Mouse (Mus musculus): Measurements from ENCODE around the gene Muc4. TPM values are rescaled to one million over a fixed set of nuclear protein-coding genes. Genes with fewer than 3 reads are reported as not detected.

The Muc4 gene
- polyA plus RNA-seq, 1 experiment from 2014 or later = 0.28 TPM

- no peaks in the 10 kb centered on the region for H3K27me3 ChIP-seq (ENCODE audit: insufficient read depth, low read length)
- 85% methylated on average over 7 of the region's 7 CpGs for WGBS
- no peaks in the 10 kb centered on the region for H3K9me3 ChIP-seq (replicated peaks; ENCODE audit: low read length)
- no peaks in the 10 kb centered on the region for H3K36me3 ChIP-seq (ENCODE audit: insufficient read depth, low read length)
- no peak for TF ChIP-seq CTCF (IDR thresholded peaks at IDR 0.05; ENCODE audit: low read depth)
- no peak for DNase-seq (ENCODE audit: low spot score)
- H3K9ac ChIP-seq (ENCODE audit: low read depth, low read length) = no peak overlapping the region
- ATAC-seq (replicated peaks; ENCODE audit: low FRiP score, low read depth) = no peak
- H3K4me2 ChIP-seq (ENCODE audit: low read length) = no peak overlapping the region
- H3K4me1 ChIP-seq (replicated peaks; ENCODE audit: insufficient read depth, low read length) = no peaks in the 10 kb centered on the region
- no peak overlapping the region for H3K4me3 ChIP-seq (replicated peaks; ENCODE audit: low read depth, low read length)
- H3K27ac ChIP-seq = no peak overlapping the region
Measured at GRCm38 (mm10) chr16:32723163-32723562, 12.5 kb upstream of the Muc4 start.

GRCm38 (mm10) chr16:32723767-32724166, 11.9 kb upstream of the Muc4 start:
- H3K4me2 ChIP-seq (ENCODE audit: low read length) = no peak overlapping the region
- no peaks in the 10 kb centered on the region for H3K9me3 ChIP-seq (replicated peaks; ENCODE audit: low read length)
- no peak overlapping the region for H3K4me3 ChIP-seq (replicated peaks; ENCODE audit: low read depth, low read length)
- DNase-seq (ENCODE audit: low spot score) (no peak), ATAC-seq (replicated peaks; ENCODE audit: low FRiP score, low read depth) (no peak)
- no peaks in the 10 kb centered on the region for H3K4me1 ChIP-seq (replicated peaks; ENCODE audit: insufficient read depth, low read length)
- H3K27me3 ChIP-seq (ENCODE audit: insufficient read depth, low read length) = no peaks in the 10 kb centered on the region
- H3K9ac ChIP-seq (ENCODE audit: low read depth, low read length) = no peak overlapping the region
- no peaks in the 10 kb centered on the region for H3K36me3 ChIP-seq (ENCODE audit: insufficient read depth, low read length)
- no peak overlapping the region for H3K27ac ChIP-seq
- 49% methylated on average over 4 of the region's 4 CpGs for WGBS
- no peak for TF ChIP-seq CTCF (IDR thresholded peaks at IDR 0.05; ENCODE audit: low read depth)

GRCm38 (mm10) chr16:32724259-32724658, 11.4 kb upstream of the Muc4 start:
- no peak overlapping the region for H3K4me3 ChIP-seq (replicated peaks; ENCODE audit: low read depth, low read length)
- H3K4me2 ChIP-seq (ENCODE audit: low read length) = no peak overlapping the region
- 84% methylated on average over 2 of the region's 2 CpGs for WGBS
- no peak overlapping the region for H3K9ac ChIP-seq (ENCODE audit: low read depth, low read length)
- H3K36me3 ChIP-seq (ENCODE audit: insufficient read depth, low read length) = no peaks in the 10 kb centered on the region
- TF ChIP-seq CTCF (IDR thresholded peaks at IDR 0.05; ENCODE audit: low read depth) = no peak
- H3K27ac ChIP-seq = no peak overlapping the region
- no peaks in the 10 kb centered on the region for H3K9me3 ChIP-seq (replicated peaks; ENCODE audit: low read length)
- no peak for DNase-seq (ENCODE audit: low spot score)
- no peak for ATAC-seq (replicated peaks; ENCODE audit: low FRiP score, low read depth)
- H3K4me1 ChIP-seq (replicated peaks; ENCODE audit: insufficient read depth, low read length) = no peaks in the 10 kb centered on the region
- no peaks in the 10 kb centered on the region for H3K27me3 ChIP-seq (ENCODE audit: insufficient read depth, low read length)

GRCm38 (mm10) chr16:32726501-32726900, 9.2 kb upstream of the Muc4 start:
- no peak overlapping the region for H3K27ac ChIP-seq
- TF ChIP-seq CTCF (IDR thresholded peaks at IDR 0.05; ENCODE audit: low read depth) = no peak
- H3K4me1 ChIP-seq (replicated peaks; ENCODE audit: insufficient read depth, low read length) = no peaks in the 10 kb centered on the region
- H3K9me3 ChIP-seq (replicated peaks; ENCODE audit: low read length) = no peaks in the 10 kb centered on the region
- H3K9ac ChIP-seq (ENCODE audit: low read depth, low read length) = no peak overlapping the region
- H3K36me3 ChIP-seq (ENCODE audit: insufficient read depth, low read length) = no peaks in the 10 kb centered on the region
- H3K4me2 ChIP-seq (ENCODE audit: low read length) = no peak overlapping the region
- no peak for DNase-seq (ENCODE audit: low spot score)
- no peak for ATAC-seq (replicated peaks; ENCODE audit: low FRiP score, low read depth)
- H3K4me3 ChIP-seq (replicated peaks; ENCODE audit: low read depth, low read length) = no peak overlapping the region
- no peaks in the 10 kb centered on the region for H3K27me3 ChIP-seq (ENCODE audit: insufficient read depth, low read length)

DNA sequence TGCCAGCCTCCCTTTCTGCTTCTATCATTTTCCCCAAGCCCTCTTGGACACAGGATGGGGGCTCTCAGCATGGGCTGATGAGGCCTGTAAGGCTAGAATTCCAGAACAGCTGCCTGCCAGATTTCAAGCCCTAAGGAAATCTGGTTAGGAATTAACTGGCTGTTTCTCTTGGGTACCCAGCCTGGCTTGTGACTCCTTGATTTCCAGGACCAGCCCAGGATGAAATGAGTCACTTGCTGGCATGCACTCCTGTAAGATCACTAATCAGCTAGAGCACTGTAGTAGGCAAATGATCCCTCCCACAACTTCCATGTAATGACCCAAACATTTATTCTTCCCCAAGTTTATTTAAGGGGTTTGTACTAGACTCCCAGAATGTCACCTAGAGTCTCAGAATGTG, 7.4 kb upstream of the Muc4 start:
- no peak overlapping the region for H3K27ac ChIP-seq
- H3K4me3 ChIP-seq (replicated peaks; ENCODE audit: low read depth, low read length) = no peak overlapping the region
- no peak for ATAC-seq (replicated peaks; ENCODE audit: low FRiP score, low read depth)
- TF ChIP-seq CTCF (IDR thresholded peaks at IDR 0.05; ENCODE audit: low read depth) = no peak
- H3K4me2 ChIP-seq (ENCODE audit: low read length) = no peak overlapping the region
- H3K36me3 ChIP-seq (ENCODE audit: insufficient read depth, low read length) = no peaks in the 10 kb centered on the region
- no peaks in the 10 kb centered on the region for H3K4me1 ChIP-seq (replicated peaks; ENCODE audit: insufficient read depth, low read length)
- H3K9ac ChIP-seq (ENCODE audit: low read depth, low read length) = no peak overlapping the region
- no peaks in the 10 kb centered on the region for H3K27me3 ChIP-seq (ENCODE audit: insufficient read depth, low read length)
- H3K9me3 ChIP-seq (replicated peaks; ENCODE audit: low read length) = no peaks in the 10 kb centered on the region
- DNase-seq (ENCODE audit: low spot score) = peak; percentile 16

DNA sequence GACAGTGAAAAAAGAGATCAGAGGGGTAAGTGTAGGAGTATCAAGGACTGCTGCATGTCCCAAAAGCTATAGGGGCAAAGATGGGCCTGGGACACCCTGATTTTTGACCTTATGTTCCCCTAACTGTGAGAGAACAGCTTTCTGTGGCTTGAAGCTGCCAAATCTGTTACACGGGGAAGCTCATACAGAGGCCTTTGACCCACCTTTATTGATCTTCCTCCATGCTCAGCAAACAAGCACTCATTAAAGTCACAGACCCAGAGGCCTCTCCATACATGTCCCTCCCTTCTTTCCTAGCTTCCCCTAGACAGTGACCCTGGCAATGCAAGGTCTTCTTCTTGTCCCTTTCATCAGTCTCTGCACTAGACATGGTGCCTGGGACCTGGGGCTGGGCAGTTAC, 7.0 kb upstream of the Muc4 start:
- no peak overlapping the region for H3K9ac ChIP-seq (ENCODE audit: low read depth, low read length)
- H3K27me3 ChIP-seq (ENCODE audit: insufficient read depth, low read length) = no peaks in the 10 kb centered on the region
- DNase-seq (ENCODE audit: low spot score) (no peak), ATAC-seq (replicated peaks; ENCODE audit: low FRiP score, low read depth) (no peak)
- no peak overlapping the region for H3K4me2 ChIP-seq (ENCODE audit: low read length)
- TF ChIP-seq CTCF (IDR thresholded peaks at IDR 0.05; ENCODE audit: low read depth) = no peak
- no peaks in the 10 kb centered on the region for H3K9me3 ChIP-seq (replicated peaks; ENCODE audit: low read length)
- H3K27ac ChIP-seq = no peak overlapping the region
- H3K4me1 ChIP-seq (replicated peaks; ENCODE audit: insufficient read depth, low read length) = no peaks in the 10 kb centered on the region
- no peaks in the 10 kb centered on the region for H3K36me3 ChIP-seq (ENCODE audit: insufficient read depth, low read length)
- no peak overlapping the region for H3K4me3 ChIP-seq (replicated peaks; ENCODE audit: low read depth, low read length)
- WGBS = 27% methylated on average over 1 of the region's 1 CpGs

GRCm38 (mm10) chr16:32733213-32733612, 2.5 kb upstream of the Muc4 start:
- 95% methylated on average over 3 of the region's 3 CpGs for WGBS
- Histone ChIP-seq H3K9ac (ENCODE audit: low read depth, low read length) (no peak overlapping the region), H3K4me3 (replicated peaks; ENCODE audit: low read depth, low read length) (no peak overlapping the region), H3K9me3 (replicated peaks; ENCODE audit: low read length) (no peaks in the 10 kb centered on the region), H3K4me2 (ENCODE audit: low read length) (no peak overlapping the region), H3K4me1 (replicated peaks; ENCODE audit: insufficient read depth, low read length) (no peaks in the 10 kb centered on the region), H3K27me3 (ENCODE audit: insufficient read depth, low read length) (no peaks in the 10 kb centered on the region), H3K36me3 (ENCODE audit: insufficient read depth, low read length) (no peaks in the 10 kb centered on the region), H3K27ac (no peak overlapping the region)
- TF ChIP-seq CTCF (IDR thresholded peaks at IDR 0.05; ENCODE audit: low read depth) = no peak
- DNase-seq (ENCODE audit: low spot score) (no peak), ATAC-seq (replicated peaks; ENCODE audit: low FRiP score, low read depth) (no peak)
